Mouse (Mus musculus): ENCODE data around the gene Slc25a22.

Gene Slc25a22

DNA sequence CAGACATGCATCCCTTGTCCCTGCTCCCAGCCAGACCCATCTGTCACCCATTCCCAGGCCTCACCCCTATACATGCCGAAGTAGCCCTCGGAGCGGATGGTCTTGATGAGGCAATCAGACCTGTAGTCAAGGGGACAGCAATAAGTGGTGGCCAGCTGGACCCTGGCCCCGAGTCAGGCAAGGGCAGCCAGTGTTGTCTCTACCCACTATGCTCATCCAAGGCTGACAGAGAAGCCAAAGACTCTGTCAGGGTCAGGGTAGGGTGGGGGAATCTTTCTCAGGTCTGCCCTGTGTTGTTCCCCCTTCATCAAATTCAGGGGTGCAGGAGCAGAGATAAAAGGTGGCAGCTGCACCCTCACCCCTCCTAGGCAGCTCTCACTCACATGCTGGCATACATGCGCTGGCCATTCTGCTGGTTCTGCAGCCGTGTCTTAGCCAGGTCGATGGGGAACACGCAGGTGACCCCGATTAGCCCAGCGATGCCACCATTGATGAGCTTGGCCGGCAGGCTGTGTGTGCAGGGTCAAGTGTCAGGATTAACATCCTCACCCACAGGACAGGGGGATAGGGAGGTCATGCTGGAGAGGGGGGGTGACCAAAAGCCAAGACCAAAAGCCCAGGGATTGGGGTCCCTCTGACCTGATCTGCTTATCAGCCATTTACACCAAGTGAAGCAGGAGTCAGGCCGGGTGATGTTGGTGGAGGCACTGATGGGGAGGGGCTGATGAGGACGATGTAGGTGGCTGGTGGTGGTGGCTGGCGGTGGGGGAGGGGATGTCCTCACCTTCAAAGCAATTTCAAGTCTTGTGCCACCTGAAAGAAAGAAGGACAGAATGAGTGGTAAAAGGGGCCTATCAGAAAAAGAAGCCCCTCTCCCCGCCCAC is 3.9 kb downstream of the Slc25a22 start:
- peak; percentile 83 for DNase-seq

GRCm38 (mm10) chr7:141432741-141433516 is 4.8 kb downstream of the Slc25a22 start:
- peak; percentile 98 for DNase-seq

- DNase-seq, result peak; percentile 86
Measured at GRCm38 (mm10) chr7:141432186-141432611, 5.5 kb downstream of the Slc25a22 start.

DNA sequence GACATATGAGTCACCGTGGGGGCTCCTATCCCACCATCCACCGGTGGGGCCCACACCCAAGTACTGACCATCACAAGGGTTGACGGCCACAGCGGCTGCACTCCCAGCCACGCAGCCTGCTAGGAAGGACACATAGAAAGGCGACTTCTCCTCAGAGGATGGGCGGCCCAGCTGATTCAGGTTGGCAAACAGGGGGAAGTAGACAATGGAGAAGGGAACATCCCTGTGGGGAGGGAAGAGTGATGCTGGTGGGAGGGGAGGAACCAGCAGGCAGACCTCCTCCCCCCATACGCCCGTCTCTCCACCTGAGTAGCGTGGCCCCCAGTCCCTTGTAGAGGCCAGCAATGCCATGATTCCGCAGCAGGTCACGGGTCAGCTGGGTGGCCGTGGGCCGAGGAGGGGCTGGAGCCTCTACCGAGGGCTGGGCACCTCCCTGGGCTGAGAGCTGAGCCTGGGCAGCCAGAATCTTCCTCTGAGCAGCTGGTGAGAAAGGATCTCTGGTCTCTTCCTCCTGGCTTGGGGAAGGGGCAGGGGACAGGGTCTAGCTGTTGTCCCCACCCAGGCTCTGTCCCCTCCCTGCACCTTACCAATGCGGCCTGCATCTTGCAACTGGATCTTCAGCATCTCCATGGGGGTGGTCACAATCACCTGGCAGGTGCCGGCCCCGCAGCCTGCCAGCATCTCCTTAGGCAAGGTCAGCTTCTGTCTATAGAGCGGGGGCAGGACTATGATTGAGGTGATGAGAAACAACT is 6.1 kb downstream of the Slc25a22 start:
- DNase-seq, result peak; percentile 73

GRCm38 (mm10) chr7:141430585-141431240 is 7.0 kb downstream of the Slc25a22 start:
- peak; percentile 71 for DNase-seq

DNA sequence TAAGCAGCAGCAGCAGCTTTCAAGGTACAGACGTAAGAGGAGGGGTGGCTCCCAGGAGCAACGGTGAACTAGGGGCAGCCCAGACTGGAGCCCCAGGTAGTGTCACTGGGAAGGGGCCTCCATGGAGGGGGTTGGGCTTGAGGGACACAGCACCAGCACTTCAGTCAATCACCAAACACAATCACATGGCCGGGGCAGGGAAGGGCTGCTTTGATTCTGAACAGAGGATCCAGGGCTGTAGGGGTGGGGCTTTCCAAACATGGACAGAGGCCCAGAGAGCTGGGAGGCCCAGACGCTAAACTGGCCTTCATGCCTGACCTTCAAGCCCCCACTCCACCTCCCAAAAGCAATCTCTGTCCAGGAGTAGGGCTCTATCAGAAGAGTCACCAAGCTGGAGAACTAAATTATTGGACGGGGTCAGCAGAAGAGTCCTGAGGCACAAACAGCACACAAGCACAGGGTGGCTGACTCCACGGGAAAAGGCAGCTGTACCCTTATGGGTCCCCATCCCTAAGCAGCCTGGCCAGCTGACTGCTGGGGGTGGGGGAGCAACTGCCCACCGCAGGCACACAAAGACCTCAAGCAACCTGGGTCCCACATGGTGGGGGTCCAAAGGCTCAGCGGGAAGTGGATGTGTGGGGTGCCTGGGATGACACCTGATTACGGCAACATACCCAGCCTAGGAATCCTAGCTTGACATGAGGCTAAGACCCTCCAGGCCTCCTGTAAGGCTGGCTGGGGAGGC is 7.7 kb downstream of the Slc25a22 start:
- DNase-seq, result peak; percentile 77

- DNase-seq, result peak; percentile 95
Measured at GRCm38 (mm10) chr7:141429310-141429709, 8.4 kb downstream of the Slc25a22 start, which contains the start of gene Cend1. TSS of gene Cend1 (minus strand) at chr7:141429491.

DNA sequence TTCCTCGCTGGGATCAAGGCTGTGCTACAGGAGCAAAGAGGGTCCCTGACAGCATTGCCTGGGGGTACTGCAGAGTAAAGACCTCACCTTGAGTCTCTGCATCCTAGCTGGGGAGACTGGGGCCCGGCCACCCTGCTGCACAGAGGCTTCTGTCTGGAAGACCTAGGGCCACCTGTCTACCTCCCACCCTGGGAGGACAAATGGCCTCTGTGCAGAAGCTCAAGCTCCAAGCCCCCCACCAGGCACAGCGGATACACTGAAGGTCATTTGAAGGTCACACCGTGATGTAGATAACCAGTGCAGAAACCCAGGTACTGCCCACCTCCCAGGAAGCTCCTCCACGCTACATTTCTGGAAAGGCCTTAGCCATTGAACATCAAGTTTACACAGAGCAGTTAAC is 9.0 kb downstream of the Slc25a22 start:
- peak; percentile 64 for DNase-seq

DNA sequence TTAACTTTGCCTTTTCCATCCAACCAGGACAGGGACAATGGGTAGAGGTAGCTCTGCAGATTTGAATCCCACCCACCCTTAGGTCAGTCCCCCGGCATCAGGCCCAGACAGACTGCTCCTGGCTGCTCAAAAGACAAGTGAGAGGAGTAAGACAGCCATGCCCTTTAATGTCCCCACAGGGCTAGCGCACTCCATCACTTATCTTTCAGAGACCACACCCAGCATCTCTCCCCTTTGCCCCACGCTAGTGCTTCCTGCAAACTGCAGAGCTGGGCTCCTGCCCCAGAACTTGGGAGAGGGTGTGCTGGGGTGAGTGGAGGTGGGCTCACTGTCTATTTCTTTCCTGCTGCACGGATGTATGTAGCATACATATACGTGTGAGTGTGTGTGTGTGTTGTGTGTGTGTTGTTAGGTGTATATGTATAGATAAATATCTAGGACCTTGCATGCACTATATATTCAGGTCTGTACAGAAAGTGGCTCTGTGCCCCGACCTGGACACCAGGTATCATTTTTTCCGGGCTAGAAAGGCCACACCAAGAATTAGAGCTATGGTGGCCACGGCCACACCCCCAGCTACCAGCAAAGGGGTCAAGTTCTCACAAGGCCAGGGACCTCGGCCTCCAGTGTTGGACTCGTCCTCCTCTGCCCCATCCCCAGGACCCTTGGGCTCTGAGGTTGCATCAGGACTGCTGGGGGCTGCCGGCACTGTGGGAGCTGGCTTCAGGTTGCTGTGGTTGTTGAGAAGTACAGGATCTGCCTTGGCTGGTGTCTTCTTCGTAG is 10.6 kb downstream of the Slc25a22 start:
- peak; percentile 51 for DNase-seq

GRCm38 (mm10) chr7:141423811-141424210 is 13.9 kb downstream of the Slc25a22 start:
- DNase-seq, result no peak

GRCm38 (mm10) chr7:141420030-141420702 is 17.5 kb downstream of the Slc25a22 start:
- DNase-seq, result no peak

- DNase-seq, result no peak
Measured at GRCm38 (mm10) chr7:141418970-141419369, 18.7 kb downstream of the Slc25a22 start.

DNA sequence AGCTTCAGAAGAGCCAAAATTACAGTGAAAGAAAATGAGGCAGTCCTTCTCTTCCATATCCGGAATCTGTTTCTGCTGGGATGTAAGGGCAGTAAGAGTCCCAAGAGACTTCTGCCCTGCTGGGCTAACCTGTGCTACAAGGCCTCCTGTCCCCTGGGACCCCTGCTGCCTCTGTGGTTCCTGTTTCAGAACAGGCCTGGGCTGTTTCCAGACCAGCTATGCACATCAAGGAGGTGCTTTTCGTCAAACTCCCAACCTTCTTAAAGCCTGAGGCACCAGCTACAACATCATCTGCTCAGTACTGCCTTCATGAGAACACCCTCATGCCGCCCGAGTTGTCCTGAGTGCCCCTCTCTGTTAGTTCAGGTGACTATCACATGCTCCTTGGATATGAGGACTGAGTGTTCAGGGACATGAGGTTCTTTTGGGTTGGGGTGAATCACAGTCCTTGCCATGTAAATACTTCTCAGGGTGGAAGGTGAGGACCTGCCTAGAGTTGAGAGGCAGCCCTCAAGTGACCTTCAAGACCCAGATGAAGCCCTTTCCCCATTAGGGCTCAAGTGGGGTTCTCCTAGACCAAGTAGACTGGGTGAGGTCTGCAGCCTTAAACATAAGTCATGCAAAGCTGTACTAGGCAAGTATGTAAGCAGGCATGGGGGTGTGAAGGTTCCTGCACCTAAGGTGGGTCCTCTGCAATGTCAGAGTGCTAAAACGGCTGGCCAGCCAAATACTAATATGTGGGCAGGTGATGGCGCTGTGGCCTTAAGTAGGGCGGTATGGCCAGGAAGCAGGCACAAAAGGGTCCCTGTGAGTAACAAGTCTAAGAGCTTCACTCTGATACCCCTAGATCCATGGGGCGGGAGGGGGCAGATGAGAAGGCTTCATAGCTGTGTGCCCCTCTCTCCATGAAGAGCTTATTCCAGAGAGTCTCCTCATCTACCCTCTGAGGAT is 19.7 kb downstream of the Slc25a22 start:
- DNase-seq, result no peak

DNA sequence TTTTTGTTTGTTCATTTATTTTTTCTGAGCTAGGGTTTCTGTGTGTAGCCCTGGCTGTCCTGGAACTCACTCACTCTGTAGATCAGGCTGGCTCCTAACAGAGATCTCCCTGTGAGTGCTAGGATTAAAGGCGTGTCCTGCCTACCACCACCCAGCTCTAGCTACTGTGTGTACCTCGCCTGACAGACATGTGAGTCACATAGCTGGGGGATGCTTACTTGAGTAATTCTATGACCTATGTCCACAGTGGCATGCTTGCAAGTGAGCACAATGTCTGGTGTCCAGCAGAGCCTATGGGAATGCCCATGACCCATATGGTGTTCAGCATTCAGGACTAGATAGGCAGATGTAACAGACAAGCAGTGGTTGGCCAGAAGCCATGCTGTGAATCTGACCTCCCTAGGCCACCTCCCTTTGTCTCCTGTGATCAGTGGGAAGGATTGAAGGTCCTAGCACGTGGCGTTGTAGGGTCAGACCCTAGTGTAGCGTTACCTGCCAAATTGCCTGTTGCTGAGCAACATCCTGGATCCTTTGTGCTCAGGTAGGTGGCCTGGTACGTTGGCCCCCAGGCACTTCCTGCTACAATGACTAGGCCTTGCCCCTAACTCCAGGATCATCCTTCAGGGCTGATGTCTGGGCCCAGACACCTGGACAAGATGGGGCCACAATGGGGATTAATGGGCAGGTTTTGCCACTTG is 21.4 kb downstream of the Slc25a22 start:
- DNase-seq, result peak; percentile 55

DNA sequence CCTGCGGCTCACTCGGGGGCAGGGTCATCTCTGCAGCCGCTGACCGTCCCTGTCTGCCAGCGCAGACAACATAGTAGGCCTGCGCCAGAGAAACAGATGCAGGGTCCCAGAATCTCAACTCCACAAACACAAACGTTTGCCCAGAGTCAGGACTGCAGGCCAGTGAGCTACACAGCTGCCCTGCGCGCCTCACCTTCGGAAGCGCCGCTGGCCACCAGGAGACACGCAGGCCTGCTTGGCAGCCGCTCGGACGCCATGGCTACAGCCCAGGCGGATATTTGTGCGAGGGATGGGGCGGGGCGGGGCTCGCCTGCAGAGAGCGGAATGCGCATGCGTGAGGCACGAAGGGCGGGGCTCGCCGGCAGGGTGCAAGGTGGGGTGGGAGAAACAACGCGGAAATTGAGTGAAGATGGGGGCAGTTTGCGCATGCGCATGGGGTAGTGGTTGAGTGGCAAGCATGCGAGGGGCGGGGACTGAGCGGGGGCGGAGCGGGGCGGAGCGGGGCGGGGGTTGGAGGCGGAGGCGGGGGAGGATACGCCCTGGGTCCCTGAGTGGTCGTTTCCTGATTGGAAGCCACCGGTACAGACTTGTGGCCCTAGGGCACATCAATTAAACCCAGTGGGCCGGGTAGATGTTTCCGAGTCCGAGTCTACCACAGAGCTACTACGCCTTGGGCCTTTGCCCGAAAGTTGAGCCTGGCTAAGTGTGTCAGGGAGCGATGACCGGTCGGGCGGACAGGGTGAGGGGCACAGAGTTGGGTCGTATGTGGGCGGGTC is 23.7 kb downstream of the Slc25a22 start, which contains the start of gene Gatd1:
Gene Gatd1, minus strand, starts transcription at position 328 of the 776 bp plus-strand sequence.
- peak; percentile 98 for DNase-seq

DNA sequence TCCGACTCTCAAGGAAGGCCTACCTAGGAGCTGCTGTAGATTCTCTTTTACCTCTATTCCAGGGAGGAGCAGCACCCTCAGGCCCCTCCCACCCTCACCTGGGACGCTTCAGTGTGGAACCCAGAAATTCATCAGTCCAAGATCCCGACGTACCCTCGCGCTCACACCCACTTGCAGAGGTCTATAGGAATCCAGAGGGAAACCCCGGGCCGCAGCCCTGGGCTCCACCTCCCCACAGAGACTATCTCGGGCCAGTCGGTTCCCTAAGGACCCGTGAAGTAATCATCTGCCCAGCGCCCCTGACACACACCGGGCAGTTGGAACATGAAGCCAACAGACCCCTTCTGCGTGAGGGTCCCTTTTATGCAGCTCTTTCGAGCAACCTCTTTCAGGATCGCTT is 24.4 kb downstream of the Slc25a22 start:
- peak; percentile 68 for DNase-seq

GRCm38 (mm10) chr7:141411667-141412066 is 26.0 kb downstream of the Slc25a22 start:
- DNase-seq, result no peak
